Mouse (Mus musculus) liver, embryonic 11.5 days (tissue): Measurements from ENCODE around the gene Gtpbp8. TPM values are rescaled to one million over a fixed set of nuclear protein-coding genes. Genes with fewer than 3 reads are reported as not detected.
A peak's percentile ranks its signal among the peaks of the same experiment; 100 is the strongest.

Experiments used
- ATAC-seq: fragments of 200-750 bp; cut with Nextera tagmentation; replicated peaks from 2 replicates; pipeline ENCODE4 v1.8.0; 2017; ENCODE audit warnings: moderate number of reproducible peaks, mild to moderate bottlenecking, moderate TSS enrichment, moderate library complexity; ENCODE audit not compliant: low FRiP score
- DNase-seq: peaks from one replicate; pipeline ENCODE4 v3.0.0-alpha.2; 2017; ENCODE audit warnings: low spot score
- H3K27ac ChIP-seq: fragments of 300-500 bp; sonication (generic); 2 replicates; pipeline ENCODE4 v1.5.1; 2014; ENCODE audit warnings: mild to moderate bottlenecking, low read depth, low read length, control low read depth
- H3K27me3 ChIP-seq: fragments of 300-500 bp; sonication (generic); replicated peaks from 2 replicates; pipeline ENCODE4 v1.6.1; 2014; ENCODE audit warnings: low read length, mixed read lengths; ENCODE audit not compliant: control insufficient read depth, insufficient read depth
- H3K36me3 ChIP-seq: fragments of 300-500 bp; sonication (generic); 2 replicates; pipeline ENCODE4 v1.6.1; 2014; ENCODE audit warnings: mild to moderate bottlenecking, low read length, moderate library complexity, mixed read lengths; ENCODE audit not compliant: control insufficient read depth, insufficient read depth
- H3K4me1 ChIP-seq: fragments of 300-500 bp; sonication (generic); replicated peaks from 2 replicates; pipeline ENCODE4 v1.6.1; 2014; ENCODE audit warnings: low read length, mixed read lengths; ENCODE audit not compliant: control insufficient read depth, insufficient read depth
- H3K4me2 ChIP-seq: fragments of 300-500 bp; sonication (generic); 2 replicates; pipeline ENCODE4 v1.6.1; 2014; ENCODE audit warnings: mild to moderate bottlenecking, control low read depth, moderate library complexity
- H3K4me3 ChIP-seq: fragments of 300-500 bp; sonication (generic); 2 replicates; pipeline ENCODE4 v1.5.1; 2014; ENCODE audit warnings: low read depth, low read length, control low read depth
- H3K9ac ChIP-seq: fragments of 300-500 bp; sonication (generic); 2 replicates; pipeline ENCODE4 v1.6.1; 2014; ENCODE audit warnings: low read depth, low read length, control low read depth
- H3K9me3 ChIP-seq: fragments of 300-500 bp; sonication (generic); 2 replicates; pipeline ENCODE4 v1.6.1; 2016; ENCODE audit warnings: low read length, inconsistent platforms, mixed read lengths; ENCODE audit not compliant: control insufficient read depth
- WGBS: fragments of 180-500 bp; shearing (Covaris S2); extraction: QIAGEN DNeasy Blood & Tissue Kit; methylation state at CpG from one replicate; pipeline ENCODE4 v1.1.7; 2014; 5-methylcytosine and 5-hydroxymethylcytosine counted together
- polyA plus RNA-seq: library from polyadenylated mRNA; unstranded; fragments of >200 nt; fragmentation: Nextera tagmentation; extraction: Ambion mirVana; gene quantifications from 2 replicates; pipeline ENCODE4 v1.2.1, GENCODE M21; 2014

The Gtpbp8 gene
- polyA plus RNA-seq, 1 experiment from 2014 or later = 30.3 TPM

DNA sequence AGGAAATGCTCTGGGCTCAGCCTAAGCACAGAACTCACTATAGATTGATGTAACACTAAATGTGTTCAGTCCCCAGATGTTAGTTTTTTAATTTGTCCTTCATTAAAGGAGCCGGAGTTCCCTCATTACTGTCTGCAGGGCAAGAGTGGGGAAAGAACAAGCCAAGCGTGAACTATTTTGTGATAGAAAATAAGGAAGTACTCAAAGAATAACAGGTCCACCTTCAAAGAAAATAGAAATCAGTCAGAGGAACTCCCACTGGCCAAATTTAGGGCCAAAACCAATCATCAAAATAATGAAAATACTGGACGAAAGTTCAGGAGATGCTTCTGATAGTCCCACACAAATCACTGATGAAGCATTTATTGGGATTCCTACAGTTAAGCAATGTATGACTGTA is 45.0 kb downstream of the Gtpbp8 start:
- Histone ChIP-seq H3K27me3 (no peaks in the 10 kb centered on the region), H3K9ac (no peak overlapping the region), H3K4me1 (no peaks in the 10 kb centered on the region), H3K36me3 (no peaks in the 10 kb centered on the region), H3K4me2 (no peak overlapping the region), H3K27ac (no peak overlapping the region), H3K9me3 (no peaks in the 10 kb centered on the region), H3K4me3 (no peak overlapping the region)
- WGBS = 81% methylated on average over 3 of the region's 3 CpGs
- ATAC-seq (no peak), DNase-seq (no peak)

GRCm38 (mm10) chr16:44697473-44698205 is 48.5 kb downstream of the Gtpbp8 start:
- Histone ChIP-seq H3K9ac (no peak overlapping the region), H3K27ac (no peak overlapping the region), H3K9me3 (no peaks in the 10 kb centered on the region), H3K4me2 (no peak overlapping the region), H3K27me3 (no peaks in the 10 kb centered on the region), H3K4me3 (no peak overlapping the region), H3K36me3 (no peaks in the 10 kb centered on the region), H3K4me1 (no peaks in the 10 kb centered on the region)
- no peak for DNase-seq
- no peak for ATAC-seq
- WGBS = 82% methylated on average over 5 of the region's 5 CpGs

DNA sequence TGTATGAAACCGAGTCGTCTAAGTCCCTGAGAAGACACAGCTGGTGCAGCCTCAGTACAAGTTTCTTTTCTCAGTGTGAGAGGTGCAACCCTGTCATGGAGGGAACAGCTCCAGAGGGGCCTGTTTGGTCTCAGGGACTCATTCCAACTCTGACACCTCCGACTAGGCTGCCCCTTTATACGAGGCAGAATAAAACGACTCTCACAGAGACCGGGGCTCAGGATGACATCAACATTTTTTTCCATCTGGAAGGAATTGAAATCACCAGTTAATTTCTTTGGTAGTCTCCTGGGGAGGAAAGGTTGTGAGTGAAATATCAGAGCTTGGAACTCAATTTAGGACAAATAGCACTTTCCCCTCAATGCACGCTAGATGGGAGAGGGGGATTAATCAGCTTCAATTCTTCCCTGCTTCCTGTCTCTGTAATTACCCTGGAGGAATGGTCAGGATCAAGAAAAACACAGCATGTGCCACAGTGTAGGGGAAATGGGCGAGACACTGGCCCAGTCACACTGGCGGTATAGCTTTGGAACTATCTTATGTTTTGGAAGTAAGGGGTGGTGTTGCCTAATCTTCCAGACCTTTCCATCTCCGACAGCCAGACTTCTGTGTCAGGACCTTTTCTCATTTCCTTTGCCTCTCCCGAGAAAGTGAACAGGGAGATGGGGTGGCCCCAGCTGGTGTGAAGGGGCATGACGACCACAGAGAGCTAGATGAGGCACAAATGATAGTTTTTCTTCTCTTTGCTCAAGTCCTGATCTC is 50.1 kb downstream of the Gtpbp8 start:
- Histone ChIP-seq H3K4me2 (no peak overlapping the region), H3K27ac (no peak overlapping the region), H3K9me3 (no peaks in the 10 kb centered on the region), H3K9ac (no peak overlapping the region), H3K4me1 (no peaks in the 10 kb centered on the region), H3K36me3 (no peaks in the 10 kb centered on the region), H3K27me3 (no peaks in the 10 kb centered on the region), H3K4me3 (no peak overlapping the region)
- ATAC-seq (no peak), DNase-seq (no peak)
- 49% methylated on average over 12 of the region's 12 CpGs for WGBS

GRCm38 (mm10) chr16:44695214-44695858 is 50.8 kb downstream of the Gtpbp8 start:
- DNase-seq = no peak
- Histone ChIP-seq H3K9me3 (no peaks in the 10 kb centered on the region), H3K4me1 (no peaks in the 10 kb centered on the region), H3K27ac (no peak overlapping the region; the same call in 1 of the 2 replicates), H3K9ac (no peak overlapping the region), H3K4me2 (no peak overlapping the region), H3K4me3 (no peak overlapping the region), H3K36me3 (no peaks in the 10 kb centered on the region), H3K27me3 (0 out of 2 replicates have a peak, but pooled peaks cover 1% of the 10 kb centered on the region)
- no peak for ATAC-seq
- 76% methylated on average over 8 of the region's 8 CpGs for WGBS

GRCm38 (mm10) chr16:44693695-44694094 is 52.5 kb downstream of the Gtpbp8 start:
- Histone ChIP-seq H3K4me3 (no peak overlapping the region), H3K4me2 (no peak overlapping the region), H3K27me3 (peaks cover 5% of the 10 kb centered on the region; the same call in 1 of the 2 replicates), H3K4me1 (no peaks in the 10 kb centered on the region), H3K36me3 (no peaks in the 10 kb centered on the region), H3K9me3 (no peaks in the 10 kb centered on the region), H3K9ac (no peak overlapping the region), H3K27ac (no peak overlapping the region)
- DNase-seq = no peak
- ATAC-seq = no peak
- WGBS = 59% methylated on average over 6 of the region's 6 CpGs

DNA sequence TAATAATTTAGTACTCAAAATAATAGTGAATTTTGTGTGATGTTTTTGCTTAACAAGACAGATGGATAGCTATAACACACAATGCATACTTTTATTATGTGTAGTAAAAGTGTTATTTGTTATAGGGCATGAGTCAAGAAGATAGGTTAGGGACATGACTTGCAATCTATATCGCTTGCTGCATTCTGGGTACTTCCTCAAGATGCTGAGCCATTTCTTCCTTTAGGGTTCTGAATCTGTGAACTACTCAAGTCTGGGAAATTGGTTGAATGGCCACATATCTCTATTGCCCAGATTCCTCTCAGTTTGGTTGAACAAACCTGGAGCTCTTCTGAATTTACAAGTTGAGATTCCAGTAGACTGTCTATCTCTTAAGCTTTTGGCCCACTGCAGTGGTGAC is 53.6 kb downstream of the Gtpbp8 start:
- WGBS = 59% methylated on average over 1 of the region's 1 CpGs
- H3K27ac ChIP-seq = no peak overlapping the region
- no peaks in the 10 kb centered on the region for H3K9me3 ChIP-seq
- H3K9ac ChIP-seq = no peak overlapping the region
- no peak for ATAC-seq
- no peaks in the 10 kb centered on the region for H3K4me1 ChIP-seq
- DNase-seq = no peak
- H3K4me3 ChIP-seq = no peak overlapping the region
- no peak overlapping the region for H3K4me2 ChIP-seq
- no peaks in the 10 kb centered on the region for H3K36me3 ChIP-seq
- H3K27me3 ChIP-seq = peaks cover 7% of the 10 kb centered on the region; the same call in 1 of the 2 replicates

DNA sequence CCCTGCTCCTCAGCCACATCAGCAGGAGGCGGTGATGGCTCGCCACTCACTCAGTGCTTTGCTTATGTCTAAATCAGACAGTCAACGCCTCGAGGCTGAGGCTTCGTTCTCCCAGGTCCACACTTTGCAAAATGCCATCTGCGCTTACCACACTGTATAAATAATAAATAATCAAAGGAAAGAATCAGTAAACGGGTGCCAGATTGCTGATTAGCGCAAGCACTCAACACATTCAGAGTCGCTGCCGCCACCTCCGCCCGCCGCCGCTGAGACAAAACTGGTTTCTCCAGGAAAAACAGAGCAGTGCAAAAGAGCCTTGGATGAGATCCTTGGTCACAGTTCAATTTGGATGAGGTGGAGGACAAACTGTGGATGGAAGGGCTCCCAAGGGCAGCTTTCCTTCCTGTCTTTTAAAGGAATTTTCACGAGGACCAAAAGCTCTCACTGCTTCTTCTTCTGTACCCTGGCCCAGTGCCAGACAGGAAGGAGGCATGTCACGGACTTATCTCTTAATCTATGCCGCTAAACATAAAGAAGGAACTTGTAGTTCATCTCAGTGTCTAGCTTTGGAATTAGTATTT is 54.5 kb downstream of the Gtpbp8 start:
- Histone ChIP-seq H3K4me3 (no peak overlapping the region), H3K4me2 (peak overlapping the region; percentile 29; the same call in 1 of the 2 replicates), H3K27me3 (peaks cover 11% of the 10 kb centered on the region), H3K36me3 (no peaks in the 10 kb centered on the region), H3K9ac (no peak overlapping the region), H3K9me3 (no peaks in the 10 kb centered on the region), H3K4me1 (0 out of 2 replicates have a peak, but pooled peaks cover 2% of the 10 kb centered on the region), H3K27ac (no peak overlapping the region)
- DNase-seq (no peak), ATAC-seq (no peak)
- WGBS = 38% methylated on average over 17 of the region's 17 CpGs

GRCm38 (mm10) chr16:44691066-44691465 is 55.1 kb downstream of the Gtpbp8 start:
- ATAC-seq = no peak
- Histone ChIP-seq H3K27ac (no peak overlapping the region), H3K9ac (no peak overlapping the region), H3K4me2 (no peak overlapping the region), H3K4me3 (no peak overlapping the region), H3K36me3 (no peaks in the 10 kb centered on the region), H3K27me3 (peaks cover 11% of the 10 kb centered on the region), H3K4me1 (0 out of 2 replicates have a peak, but pooled peaks cover 2% of the 10 kb centered on the region), H3K9me3 (no peaks in the 10 kb centered on the region)
- WGBS = 64% methylated on average over 2 of the region's 2 CpGs
- no peak for DNase-seq
